Mouse (Mus musculus): ENCODE measurements around the gene Fra10ac1.

- TF ChIP-seq POLR2A (IDR thresholded peaks at IDR 0.05; ENCODE audit: control insufficient read depth, low read depth, low read length), result no peak
- TF ChIP-seq CTCF (IDR thresholded peaks at IDR 0.05; ENCODE audit: control insufficient read depth, insufficient read depth, insufficient replicate concordance, low read depth, low read length), result no peak; the same call in 1 of the 2 replicates
Measured at GRCm38 (mm10) chr19:38206669-38207068, 17.3 kb downstream of the Fra10ac1 start.
